Mouse (Mus musculus) gastrocnemius, postnatal 4 days (tissue): Measurements from ENCODE around the gene Gm42906. TPM values are rescaled to one million over a fixed set of nuclear protein-coding genes. Genes with fewer than 3 reads are reported as not detected.
A peak's percentile ranks its signal among the peaks of the same experiment; 100 is the strongest.

ENCODE experiments used
- DNase-seq, 2 experiments: peaks; one replicate each; pipeline ENCODE4 v3.0.0; 2021 to 2022; ENCODE audit warnings: low spot score in 2 of 2, mixed read lengths in 2 of 2
- total RNA-seq, 2 experiments: library from RNA; stranded (reverse); gene quantifications; 2 replicates each; pipeline ENCODE4 v1.2.3; 2021

Gm42906 gene
- total RNA-seq, 2 experiments from 2014 or later, result not detected

DNA sequence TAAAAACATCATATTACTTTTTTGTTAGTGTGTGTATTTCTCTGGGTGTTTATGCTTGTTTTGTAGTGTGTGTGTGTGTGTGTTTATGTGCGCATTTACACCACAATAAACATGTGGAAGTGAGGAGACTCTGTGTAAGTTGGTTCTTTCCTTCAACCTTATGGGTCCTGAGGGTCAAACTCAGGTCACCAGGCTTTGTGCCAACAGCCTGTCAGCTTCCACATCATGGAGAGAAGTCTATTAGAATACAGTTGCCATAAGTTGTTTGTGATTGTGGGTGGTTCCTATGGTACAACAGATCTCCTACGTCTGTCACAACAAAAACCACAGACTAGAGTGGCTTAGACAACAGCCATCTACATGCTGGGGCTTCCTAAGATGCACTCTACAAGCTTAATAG, 127.7 kb downstream of the Gm42906 start:
- DNase-seq, result no peak

DNA sequence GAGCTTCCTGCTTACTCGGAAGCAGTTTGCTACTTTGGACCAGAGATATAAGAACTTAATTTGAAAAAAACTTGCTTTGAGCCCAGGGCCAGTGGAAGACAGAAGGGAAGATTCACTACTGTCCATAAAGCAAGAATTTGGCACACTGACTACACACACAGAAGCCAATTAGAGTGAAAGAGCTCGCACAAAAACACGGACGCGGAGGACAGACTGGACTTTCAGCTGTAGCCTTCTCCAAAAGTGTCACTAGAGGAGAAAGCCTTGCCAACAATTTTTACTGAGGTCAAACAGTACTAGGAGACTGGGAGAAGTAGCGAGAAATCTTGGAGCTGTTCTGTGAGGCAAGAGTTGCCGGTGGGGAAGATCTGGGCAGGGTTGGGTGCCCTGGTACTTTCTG, 128.4 kb downstream of the Gm42906 start:
- peak in 1 of 2 experiments; percentile 23 for DNase-seq

DNA sequence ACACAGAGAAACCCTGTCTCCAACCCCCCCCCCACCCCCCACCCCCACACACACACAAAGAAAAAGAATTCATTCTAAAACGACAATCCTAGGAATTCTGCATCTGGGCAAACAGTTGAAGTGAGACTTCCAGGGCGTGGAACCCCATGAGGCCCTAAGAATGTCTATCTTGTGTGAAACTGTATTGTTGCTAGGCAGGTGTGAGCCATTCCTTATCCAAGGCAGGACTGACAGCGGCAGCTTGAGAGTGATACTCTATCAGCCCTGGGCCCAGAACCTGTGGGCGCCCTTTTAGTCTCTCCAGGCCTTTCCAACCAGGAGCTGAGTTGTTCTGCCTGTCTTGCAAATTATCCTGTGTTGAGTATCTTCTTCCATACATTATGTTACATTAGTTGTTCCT, 129.6 kb downstream of the Gm42906 start:
- DNase-seq, result no peak

DNA sequence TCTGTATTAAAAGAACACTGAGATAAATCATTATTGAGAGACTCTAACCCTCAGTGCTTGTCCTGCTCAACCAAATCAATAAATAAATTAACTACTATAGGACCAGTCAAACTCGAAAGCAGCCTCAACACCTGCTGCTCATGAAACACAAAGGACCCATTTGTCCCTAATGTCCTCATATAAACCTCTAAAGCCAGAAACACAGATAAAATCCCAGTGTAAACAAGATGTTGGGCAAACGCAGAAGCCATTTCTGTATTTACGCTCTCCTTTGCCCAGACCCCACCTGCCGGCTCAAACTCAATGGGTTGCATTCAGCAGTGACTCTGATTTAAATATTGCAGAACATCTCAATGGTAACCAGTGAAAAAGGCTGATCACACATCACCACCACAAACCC, 131.7 kb downstream of the Gm42906 start:
- no peak for DNase-seq

DNA sequence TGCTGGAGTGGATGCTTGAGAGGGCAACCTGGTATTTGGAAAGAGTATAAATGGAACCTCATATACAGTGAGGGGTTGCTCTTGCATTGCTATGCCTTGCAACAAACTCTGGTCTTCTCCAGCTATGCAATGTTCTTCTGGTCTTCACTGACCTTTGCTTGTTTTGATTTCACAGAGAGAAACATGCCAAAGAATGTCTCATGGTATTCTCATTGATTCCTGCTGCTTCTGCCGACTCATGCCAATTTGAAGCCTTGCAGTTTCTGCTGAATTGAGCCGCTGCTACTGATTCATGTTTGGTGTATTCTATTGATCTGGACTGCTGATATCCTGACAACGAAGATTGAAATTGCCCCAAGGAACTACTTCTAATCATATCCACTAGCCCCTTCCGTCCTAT, 134.4 kb downstream of the Gm42906 start:
- DNase-seq, result no peak

DNA sequence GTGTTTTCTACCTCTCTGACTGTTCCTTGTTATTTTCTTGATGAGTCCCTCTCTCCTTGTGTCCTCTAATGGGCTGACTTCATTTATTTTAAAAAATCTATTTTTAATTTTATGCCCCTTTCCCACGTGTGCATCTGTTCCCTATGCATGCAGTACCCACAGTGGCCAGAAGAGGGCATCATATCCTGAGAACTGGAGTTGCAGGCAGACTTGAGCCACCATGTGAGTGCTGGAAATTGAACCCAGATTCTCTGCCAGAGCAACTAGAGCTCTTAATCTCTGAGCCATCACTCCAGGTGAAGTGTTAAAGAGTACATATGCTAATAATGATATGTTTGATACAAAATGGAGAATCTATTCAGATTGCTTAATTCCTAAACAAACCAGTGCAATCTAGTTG, 135.7 kb downstream of the Gm42906 start:
- DNase-seq, result no peak

DNA sequence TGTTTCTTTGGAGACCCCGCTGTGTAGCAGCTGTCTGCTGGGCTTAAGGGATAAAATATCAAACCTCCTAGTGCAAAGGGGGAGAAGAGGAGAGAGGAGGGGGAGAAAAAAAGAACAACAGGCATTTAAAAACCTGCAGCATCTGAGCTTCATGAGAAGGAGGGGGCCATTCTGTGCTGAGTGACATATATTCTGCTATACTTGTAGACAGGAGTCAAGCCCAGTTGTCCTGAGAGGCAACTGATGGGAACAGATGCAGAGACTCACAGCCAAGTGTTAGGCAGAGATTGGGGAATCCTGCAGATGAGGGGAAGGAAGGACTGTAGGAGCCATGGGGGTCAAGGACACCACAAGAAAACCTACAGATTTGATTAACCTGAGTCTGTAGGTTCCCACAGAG, 141.6 kb downstream of the Gm42906 start:
- DNase-seq, result no peak

DNA sequence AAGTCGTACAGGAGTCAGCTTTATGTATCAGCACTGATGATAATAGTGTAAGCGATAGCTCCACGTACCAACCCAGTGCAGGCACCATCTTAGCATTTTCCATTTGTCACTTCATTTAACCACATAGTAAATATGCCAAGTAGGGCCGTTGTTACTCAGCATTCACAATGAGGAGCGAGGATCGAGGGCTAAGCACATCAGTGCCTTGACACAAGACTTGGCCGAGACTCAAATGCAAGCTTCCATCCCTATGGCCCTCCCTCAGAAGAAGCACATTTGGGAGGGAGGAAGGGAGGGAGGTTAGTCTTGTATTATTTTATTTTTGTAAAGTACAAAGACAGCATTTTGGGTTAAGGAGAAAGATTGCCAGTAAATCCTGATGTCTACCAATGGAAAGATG, 148.4 kb downstream of the Gm42906 start:
- DNase-seq, result no peak

DNA sequence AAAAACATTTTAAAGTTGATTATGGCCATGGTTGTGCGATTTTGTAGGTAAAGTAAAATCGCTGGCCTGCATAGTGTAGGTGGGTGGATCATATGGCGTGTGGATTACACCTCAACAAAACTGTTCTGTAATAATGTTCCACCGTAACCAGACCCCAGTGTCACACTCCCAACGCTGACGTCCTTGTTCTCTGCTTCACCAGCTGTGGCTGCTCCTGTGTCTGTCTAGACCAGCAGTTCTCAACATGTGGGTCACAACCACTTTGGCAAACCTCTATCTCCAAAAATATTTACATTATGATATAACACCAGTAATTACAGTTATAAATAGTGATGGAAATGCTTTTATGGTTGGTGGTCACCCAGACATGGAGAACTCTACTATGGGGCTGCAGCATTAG, 150.0 kb downstream of the Gm42906 start:
- no peak for DNase-seq

DNA sequence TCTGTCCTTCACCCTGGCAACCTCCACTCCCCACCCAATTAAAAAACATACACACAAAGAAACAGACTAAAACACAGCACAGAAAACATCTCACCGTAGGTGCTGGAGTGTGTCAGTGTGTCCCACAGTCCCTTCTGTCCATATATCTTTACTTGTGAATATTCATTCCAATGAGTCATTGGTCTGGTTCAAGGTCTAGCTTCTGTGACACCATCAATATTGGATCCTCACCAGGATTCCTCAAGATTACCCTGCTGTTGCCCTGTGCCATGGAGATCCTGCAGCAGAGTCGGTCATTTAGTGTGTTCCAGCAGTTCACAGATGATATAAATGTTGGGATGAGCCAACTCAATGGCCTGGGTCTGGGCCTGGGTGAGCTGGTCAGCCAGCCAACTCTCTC, 152.0 kb downstream of the Gm42906 start:
- no peak for DNase-seq

DNA sequence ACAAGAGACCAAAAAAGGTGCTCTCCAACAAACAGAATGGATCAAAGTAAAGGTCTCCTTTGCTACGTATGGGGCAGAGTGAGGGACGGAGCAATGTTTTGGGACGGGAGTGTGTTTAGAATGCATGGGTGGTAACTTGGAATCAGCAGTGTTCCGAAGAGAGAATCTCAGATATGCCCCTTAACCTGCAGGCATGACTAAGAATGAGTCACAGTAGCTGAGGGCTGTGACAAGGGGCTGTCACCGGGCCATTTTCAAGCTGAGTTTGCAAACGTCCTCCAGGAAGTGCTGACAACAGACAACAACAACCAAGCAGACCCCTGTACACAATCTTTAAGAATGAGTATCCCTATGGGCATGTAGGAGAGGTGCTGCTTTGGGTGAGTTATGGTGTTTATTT, 153.7 kb downstream of the Gm42906 start:
- no peak for DNase-seq

DNA sequence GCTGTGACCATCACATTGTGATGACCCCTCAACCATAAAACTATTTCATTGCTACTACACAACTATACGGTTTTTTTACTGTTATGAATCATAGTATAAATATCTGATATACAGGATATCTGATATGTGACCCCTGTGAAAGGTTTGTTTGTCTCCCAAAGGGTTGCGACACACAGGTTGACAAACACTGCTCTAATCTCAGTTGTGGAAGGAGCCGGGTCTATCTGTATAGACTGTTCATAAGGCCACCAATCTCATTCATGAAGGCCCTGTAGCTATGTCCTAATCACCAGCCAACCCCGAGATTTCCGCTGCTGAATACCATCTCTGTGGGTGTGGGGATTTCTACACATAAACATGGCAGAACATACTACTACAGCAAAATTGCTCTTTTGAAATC, 157.1 kb downstream of the Gm42906 start:
- DNase-seq, result no peak

DNA sequence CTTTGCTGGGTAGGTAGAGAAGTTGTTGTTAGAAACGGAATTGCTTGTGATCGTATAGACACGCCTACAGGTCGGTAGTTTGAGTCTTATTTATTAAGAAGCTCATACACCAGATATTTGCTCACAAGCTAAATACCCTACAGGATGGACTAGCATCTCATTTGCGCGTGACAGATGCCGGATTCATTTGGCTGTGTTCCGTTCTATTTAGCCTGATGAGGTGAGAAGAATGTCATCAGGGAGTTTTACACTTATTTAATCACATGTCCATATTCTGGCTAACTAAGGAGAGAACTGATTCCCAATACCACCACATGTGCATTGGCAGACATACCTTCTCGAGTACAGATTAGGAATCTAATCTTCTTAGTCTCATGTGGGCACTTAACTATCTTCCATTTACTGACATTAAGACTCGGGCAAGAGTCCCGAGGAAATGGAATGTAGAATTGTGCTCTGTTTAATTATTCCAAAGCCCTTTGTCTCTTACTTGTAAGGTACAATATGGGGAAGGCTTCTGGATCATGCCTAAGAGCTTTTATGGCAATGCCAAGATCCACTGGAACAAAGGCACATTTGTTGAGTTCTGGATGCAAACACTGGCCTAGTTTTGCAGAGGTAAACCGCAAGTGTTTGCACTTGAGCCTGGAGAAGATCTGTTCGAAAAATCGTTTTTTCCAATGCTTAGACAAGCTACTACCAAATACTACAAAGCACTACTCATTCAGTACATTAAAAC, 160.9 kb downstream of the Gm42906 start:
- DNase-seq, result no peak

DNA sequence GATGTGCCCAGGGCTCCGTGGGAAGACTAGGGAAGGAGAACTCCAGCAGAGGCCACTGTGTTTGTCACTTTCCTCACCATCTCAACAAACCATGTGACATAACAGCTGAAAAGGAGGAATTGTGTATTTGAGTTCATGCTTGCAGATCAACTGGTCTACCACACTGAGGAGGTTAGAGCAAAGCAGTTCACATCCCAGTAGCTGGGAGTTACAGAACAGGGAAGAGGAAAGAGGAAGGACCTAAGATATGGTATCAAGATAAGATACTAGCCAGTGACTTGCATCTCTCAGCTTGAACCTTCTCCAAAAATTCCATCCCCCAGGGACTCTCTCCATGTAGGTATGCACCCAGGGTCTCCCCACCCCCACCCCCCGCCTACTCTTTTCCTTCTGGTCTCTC, 166.4 kb downstream of the Gm42906 start:
- no peak for DNase-seq

DNA sequence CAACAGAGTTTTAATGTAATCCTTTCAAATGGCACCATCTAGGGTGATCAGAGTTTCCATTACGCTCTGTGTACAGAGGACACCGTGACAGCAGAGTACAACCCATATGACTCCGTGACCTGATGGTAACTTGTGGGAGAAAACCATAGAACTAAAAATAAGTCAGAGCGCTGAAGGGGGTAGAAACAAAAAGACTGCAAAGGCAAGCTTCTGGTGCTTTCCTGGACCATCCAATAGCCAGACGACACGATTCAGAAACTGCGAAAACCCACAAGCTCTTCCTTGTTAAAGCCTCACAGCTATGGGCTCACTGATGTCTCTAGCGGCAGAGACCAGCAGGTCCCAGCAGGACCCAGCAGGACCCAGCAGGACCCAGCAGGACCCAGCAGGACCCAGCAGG, 175.8 kb downstream of the Gm42906 start:
- no peak for DNase-seq

DNA sequence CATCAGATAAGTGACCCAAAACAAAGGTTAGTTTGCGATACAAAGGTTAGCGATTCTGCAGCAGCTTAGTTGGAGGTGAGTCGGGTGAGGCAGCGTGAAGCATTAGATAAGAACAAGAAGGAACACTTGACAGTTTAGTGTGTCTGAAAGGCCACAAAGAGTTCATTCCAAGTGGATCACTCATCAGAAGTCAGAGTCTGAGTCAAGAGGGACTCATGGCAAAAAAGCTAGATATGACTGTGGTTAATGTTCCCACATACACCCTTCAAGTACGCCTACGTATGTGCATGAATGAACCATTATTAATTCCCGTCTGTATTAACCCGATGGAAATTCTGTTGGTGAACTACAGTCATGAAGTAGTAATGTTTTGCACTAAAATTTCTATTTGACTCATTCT, 176.3 kb downstream of the Gm42906 start:
- DNase-seq, result no peak

DNA sequence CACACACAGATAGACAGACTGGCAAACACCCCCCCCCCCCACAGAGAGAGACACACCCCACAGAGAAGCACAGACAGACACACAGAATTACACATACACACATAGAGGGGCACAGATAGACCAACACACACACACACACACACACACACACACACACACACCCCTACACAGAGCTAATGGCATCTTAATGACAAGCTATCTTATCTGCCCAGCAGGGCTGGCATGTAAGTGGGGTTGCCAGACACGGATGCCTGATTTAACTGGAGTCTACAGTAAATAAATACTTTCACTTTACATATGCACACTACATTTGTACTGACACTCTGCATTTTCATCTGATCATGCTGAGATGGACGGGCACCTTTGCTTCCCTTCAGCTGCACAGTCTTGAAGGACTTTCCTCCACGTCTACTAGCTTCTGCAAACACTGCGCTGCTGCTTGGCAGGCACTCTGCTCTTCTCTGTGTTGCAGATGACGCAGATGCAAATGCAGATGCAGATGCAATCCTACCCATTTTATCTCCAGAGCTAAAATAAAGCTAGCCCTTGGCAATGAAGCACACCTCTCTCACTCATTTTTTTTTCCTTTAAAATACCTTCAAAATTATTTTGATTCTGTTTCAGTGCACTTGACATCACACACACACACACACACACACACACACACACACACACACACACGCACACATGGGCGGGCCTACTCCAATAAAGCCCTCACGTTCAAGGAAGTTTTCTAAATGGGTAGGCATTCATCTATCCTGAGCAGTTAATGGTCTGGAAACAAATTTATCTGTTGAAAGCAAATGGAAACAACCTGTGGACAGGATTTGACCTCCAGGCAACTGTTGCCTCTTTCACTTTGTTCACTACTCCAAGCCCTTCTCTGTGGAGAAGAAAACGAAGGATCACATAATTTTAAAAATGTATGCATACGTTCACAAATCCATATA, 179.0 kb downstream of the Gm42906 start:
- no peak for DNase-seq

DNA sequence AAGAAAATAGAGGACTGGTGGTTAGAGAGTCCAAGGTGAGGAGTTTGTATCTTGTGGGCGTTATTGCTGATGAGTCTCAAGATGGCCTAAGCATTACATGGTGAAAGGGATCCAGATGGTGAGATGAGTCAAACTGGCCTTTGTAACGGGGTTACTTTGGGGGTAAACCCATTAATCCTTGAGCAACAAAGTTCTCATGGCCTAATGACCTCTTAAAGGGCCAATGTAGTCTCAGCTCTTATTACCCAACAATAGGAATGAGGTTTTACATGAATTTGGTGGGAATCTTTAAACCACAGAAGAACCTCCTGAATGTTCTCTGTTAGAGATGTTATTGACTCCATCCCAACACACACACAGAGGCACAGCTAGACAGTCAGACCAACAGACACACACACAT, 179.9 kb downstream of the Gm42906 start:
- no peak for DNase-seq

DNA sequence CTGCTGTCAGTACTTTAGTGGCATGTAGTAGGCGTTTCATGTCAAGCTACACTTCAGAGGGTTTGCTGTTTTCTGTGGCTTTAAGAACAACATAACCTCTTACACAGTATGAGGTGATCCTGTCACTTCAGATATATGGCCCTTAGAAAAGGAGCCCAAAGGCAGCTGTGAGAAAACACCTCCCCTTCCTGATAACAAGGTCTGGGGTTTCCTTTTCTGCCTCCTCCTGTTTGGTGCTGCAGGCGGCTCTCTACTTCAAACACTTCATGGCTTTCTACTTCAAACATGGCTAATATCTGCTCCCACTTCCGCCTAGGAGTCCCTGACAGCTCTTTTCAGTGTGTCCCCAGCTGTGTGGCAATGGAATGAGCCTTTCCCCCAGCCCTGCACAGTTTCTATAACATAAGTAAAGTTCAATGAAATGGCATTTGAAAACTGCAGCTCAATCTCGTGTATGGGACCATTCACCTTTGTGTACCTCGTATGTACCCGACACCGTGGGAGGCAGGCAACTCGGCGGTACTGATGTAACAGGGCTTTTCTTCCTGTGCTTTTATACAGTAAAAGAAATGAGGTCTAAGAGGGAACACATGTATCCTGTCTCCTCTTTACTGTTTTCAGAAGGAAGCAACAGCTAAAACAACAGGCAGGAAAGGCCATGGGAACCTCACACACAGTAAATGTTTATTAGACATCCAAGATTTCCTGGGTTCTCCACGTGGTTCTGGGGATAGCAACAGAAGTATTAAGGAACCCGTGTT, 180.7 kb downstream of the Gm42906 start:
- no peak for DNase-seq

DNA sequence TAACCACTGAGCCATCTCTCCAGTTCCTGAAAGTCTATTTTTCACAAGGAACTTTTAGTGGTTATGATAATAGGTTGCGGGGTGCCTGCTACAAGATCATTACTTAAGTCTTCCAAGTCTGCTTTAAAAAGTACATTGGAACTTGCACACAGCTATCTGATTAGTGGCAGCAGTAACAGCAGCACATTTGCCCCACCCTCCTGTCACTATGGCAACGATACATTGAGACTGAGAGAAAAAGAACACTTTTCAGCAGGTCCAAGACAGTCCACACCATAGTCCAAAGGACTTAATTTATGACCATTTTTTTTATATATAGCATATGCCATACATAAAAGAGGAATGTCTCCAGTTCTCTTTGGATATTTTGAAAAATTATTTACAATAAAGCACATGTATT, 181.7 kb downstream of the Gm42906 start:
- DNase-seq, result no peak

DNA sequence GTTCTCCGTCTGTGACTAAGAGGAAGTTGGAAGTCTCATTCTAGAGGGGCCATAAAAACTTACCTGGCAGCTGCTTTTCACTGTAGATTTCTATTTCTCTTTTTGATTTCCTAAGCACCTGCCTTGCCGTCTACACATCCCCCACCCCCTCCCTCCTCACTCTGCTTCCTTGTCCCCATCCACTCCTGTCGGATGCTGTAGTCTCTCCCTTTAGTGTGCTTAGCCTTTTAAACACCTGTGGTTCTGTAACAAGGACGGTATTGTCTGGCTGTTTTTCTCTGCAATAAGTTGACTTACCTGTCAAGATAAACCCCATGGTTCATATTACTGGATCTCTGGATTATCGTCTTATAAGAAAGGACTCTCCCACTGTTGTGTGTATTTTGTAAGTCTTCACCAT, 182.4 kb downstream of the Gm42906 start:
- DNase-seq, result no peak

DNA sequence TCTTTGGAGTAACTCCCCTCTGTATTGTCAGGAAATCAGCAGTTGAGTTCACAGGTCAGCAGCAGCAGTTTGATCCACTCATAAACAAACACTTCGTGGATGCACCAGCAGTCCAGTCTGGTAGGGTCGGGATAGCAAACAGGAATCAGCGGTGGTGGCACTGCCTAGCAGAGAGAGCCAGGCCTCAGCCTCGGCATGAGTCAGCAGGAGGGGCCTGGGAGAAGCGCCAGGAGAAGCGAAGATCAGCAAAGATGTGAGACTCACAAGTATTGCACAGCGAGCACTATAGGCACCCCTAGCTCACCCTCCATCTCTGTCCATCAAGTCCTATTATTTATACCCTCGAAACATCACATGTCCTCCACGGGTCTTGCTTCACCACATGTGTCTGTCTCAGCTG, 189.2 kb downstream of the Gm42906 start:
- no peak for DNase-seq
